Mouse (Mus musculus) lung, adult 2 months (tissue): ENCODE data around the gene Figla.

Experiments used
- CTCF ChIP-seq: fragments of 200-500 bp; IDR thresholded peaks from 2 replicates; pipeline ENCODE4 v1.5.1; 2011; ENCODE audit warnings: mild to moderate bottlenecking, low read length, control low read depth; ENCODE audit not compliant: insufficient read depth
- POLR2A ChIP-seq: fragments of 200-500 bp; IDR thresholded peaks from 2 replicates; pipeline ENCODE4 v1.6.1; 2011; ENCODE audit warnings: low read depth, mild to moderate bottlenecking, control low read depth, low read length, borderline replicate concordance; ENCODE audit errors: extremely low read depth

DNA sequence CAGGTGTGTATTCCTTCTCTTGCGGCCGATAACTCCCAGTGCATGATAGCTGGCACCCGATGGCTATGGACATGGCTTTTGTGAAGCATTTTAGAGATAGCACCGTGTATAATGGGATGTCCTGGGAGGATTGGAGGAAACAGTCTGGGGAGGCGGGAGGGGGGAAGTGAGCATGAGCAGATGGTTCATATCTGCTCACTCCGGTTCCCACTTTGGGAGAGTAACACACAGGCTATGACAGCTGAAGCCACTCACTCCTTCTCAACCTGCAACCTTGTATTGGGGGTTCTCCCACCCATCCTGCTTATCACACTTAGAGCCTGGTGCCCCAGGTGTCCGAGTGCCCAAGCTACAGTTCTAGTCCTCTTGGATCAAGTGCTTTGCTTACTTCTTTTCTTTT is 54.3 kb downstream of the Figla start:
- TF ChIP-seq POLR2A, result no peak
- no peak for TF ChIP-seq CTCF
